Mouse (Mus musculus) intestine, embryonic 15.5 days (tissue): Measurements from ENCODE around the gene Cldn7. TPM values are rescaled to one million over a fixed set of nuclear protein-coding genes. Genes with fewer than 3 reads are reported as not detected.
A peak's percentile ranks its signal among the peaks of the same experiment; 100 is the strongest.
"Not testable (repeated sequence)": the region's sequence is repeated elsewhere in the genome, so short reads cannot be mapped to it uniquely, and the experiment has no call there.

Experiments used
- ATAC-seq: fragments of 200-750 bp; cut with Nextera tagmentation; 2 replicates; pipeline ENCODE4 v1.8.0; 2017; ENCODE audit warnings: moderate TSS enrichment, moderate library complexity
- H3K27ac ChIP-seq: fragments of 300-500 bp; sonication (generic); 2 replicates; pipeline ENCODE4 v1.5.1; 2015; ENCODE audit warnings: mild to moderate bottlenecking, inconsistent platforms
- H3K27me3 ChIP-seq: fragments of 300-500 bp; sonication (generic); replicated peaks from 2 replicates; pipeline ENCODE4 v1.6.1; 2015; ENCODE audit warnings: inconsistent platforms
- H3K36me3 ChIP-seq: fragments of 300-500 bp; sonication (generic); 2 replicates; pipeline ENCODE4 v1.6.1; 2015; ENCODE audit warnings: inconsistent platforms
- H3K4me1 ChIP-seq: fragments of 300-500 bp; sonication (generic); replicated peaks from 2 replicates; pipeline ENCODE4 v1.6.1; 2015; ENCODE audit warnings: inconsistent platforms
- H3K4me2 ChIP-seq: fragments of 300-500 bp; sonication (generic); replicated peaks from 2 replicates; pipeline ENCODE4 v1.6.1; 2015; ENCODE audit warnings: mild to moderate bottlenecking, inconsistent platforms
- H3K4me3 ChIP-seq: fragments of 300-500 bp; sonication (generic); replicated peaks from 2 replicates; pipeline ENCODE4 v1.5.1; 2015; ENCODE audit warnings: inconsistent platforms
- H3K9ac ChIP-seq: fragments of 300-500 bp; sonication (generic); 2 replicates; pipeline ENCODE4 v1.6.1; 2015; ENCODE audit warnings: inconsistent platforms
- H3K9me3 ChIP-seq: fragments of 300-500 bp; sonication (generic); 2 replicates; pipeline ENCODE4 v1.6.1; 2016; ENCODE audit warnings: inconsistent platforms
- WGBS: fragments of 180-500 bp; shearing (Covaris S2); methylation state at CpG from one replicate; pipeline ENCODE4 v1.1.7; 2015; 5-methylcytosine and 5-hydroxymethylcytosine counted together
- polyA plus RNA-seq: library from polyadenylated mRNA; unstranded; fragments of >200 nt; fragmentation: Nextera tagmentation; extraction: Ambion mirVana; gene quantifications from 2 replicates; pipeline ENCODE4 v1.2.1, GENCODE M21; 2015

The Cldn7 gene
- polyA plus RNA-seq, 1 experiment from 2014 or later = 977 TPM

- Histone ChIP-seq H3K9me3 (no peaks in the 10 kb centered on the region), H3K4me1 (peaks cover 13% of the 10 kb centered on the region), H3K4me3 (peak overlapping the region; percentile 83), H3K27ac (peak overlapping the region; percentile 98), H3K4me2 (peak overlapping the region; percentile 60), H3K27me3 (no peaks in the 10 kb centered on the region), H3K36me3 (peaks cover 11% of the 10 kb centered on the region), H3K9ac (peak overlapping the region; percentile 55)
- ATAC-seq = no peak
- 3% methylated on average over 12 of the region's 12 CpGs for WGBS
Observed at GRCm38 (mm10) chr11:69922012-69922756, 42.4 kb upstream of the Cldn7 start.

DNA sequence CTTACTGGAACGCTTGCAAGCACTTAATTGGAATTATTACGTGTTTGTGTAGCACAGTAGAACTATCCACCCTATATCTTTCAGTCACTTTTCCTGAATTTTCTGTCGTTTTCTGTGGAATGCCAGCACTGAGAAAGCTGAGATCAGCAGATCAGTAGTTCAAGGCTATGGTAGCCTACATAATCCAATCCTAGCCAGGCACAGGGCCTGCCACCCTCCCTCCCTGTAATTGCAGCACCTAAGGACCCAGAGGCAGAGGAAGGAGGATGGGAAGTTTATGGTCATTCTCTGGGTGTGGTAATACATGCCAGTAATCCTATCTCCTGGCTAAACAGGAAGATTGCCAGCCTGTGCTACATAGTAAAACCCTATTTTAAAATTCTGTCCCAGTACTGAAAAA, 41.8 kb upstream of the Cldn7 start:
- H3K4me3 ChIP-seq = no peak overlapping the region
- peaks cover 10% of the 10 kb centered on the region for H3K36me3 ChIP-seq
- WGBS = 60% methylated on average over 3 of the region's 3 CpGs
- peaks cover 13% of the 10 kb centered on the region for H3K4me1 ChIP-seq
- H3K27ac ChIP-seq = peak overlapping the region; percentile 36; the same call in 1 of the 2 replicates
- no peak for ATAC-seq
- H3K9me3 ChIP-seq = no peaks in the 10 kb centered on the region
- no peaks in the 10 kb centered on the region for H3K27me3 ChIP-seq
- H3K9ac ChIP-seq = no peak overlapping the region
- H3K4me2 ChIP-seq = peak overlapping the region; percentile 60; the same call in 1 of the 2 replicates

- ATAC-seq = no peak
- no peaks in the 10 kb centered on the region for H3K27me3 ChIP-seq
- no peaks in the 10 kb centered on the region for H3K36me3 ChIP-seq
- no peak overlapping the region for H3K9ac ChIP-seq
- H3K9me3 ChIP-seq = no peaks in the 10 kb centered on the region
- no peak overlapping the region for H3K4me3 ChIP-seq
- 96% methylated on average over 2 of the region's 2 CpGs for WGBS
- H3K4me1 ChIP-seq = 0 out of 2 replicates have a peak, but pooled peaks cover 2% of the 10 kb centered on the region
- H3K27ac ChIP-seq = no peak overlapping the region
- H3K4me2 ChIP-seq = no peak overlapping the region
Observed at GRCm38 (mm10) chr11:69927501-69927900, 37.1 kb upstream of the Cldn7 start.

DNA sequence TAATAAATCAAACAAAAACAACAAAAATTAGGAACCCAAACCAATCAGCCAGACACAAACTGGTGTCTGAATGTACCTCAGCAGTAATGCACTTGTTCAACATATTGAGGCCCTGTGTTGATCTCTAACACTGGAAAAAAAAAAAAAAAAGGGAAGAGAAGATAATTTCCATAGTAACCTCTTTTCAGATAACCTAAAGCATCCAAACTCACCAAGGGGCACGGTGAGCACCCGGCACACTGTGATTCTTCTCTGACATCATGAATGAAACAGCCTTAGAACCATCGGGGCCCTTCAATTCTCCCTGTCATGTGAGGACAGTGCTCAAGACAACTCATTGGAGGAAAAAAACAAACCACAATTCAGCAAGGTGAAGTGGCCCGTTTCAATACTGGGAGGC, 34.9 kb upstream of the Cldn7 start:
- Histone ChIP-seq H3K36me3 (no peaks in the 10 kb centered on the region), H3K27me3 (no peaks in the 10 kb centered on the region), H3K9ac (no peak overlapping the region), H3K4me2 (no peak overlapping the region), H3K27ac (no peak overlapping the region), H3K4me1 (peaks cover 7% of the 10 kb centered on the region; the same call in 1 of the 2 replicates), H3K9me3 (no peaks in the 10 kb centered on the region), H3K4me3 (no peak overlapping the region)
- 57% methylated on average over 4 of the region's 4 CpGs for WGBS
- ATAC-seq = no peak

GRCm38 (mm10) chr11:69930176-69930575, 34.4 kb upstream of the Cldn7 start:
- H3K4me3 ChIP-seq, H3K9me3 ChIP-seq, H3K27ac ChIP-seq, H3K36me3 ChIP-seq, H3K4me2 ChIP-seq, H3K27me3 ChIP-seq, H3K9ac ChIP-seq, H3K4me1 ChIP-seq, ATAC-seq: not testable (repeated sequence)
- WGBS = 88% methylated on average over 8 of the region's 8 CpGs

GRCm38 (mm10) chr11:69930967-69931537, 33.5 kb upstream of the Cldn7 start:
- 0 out of 2 replicates have a peak, but pooled peaks cover 3% of the 10 kb centered on the region for H3K27me3 ChIP-seq
- 80% methylated on average over 3 of the region's 3 CpGs for WGBS
- peaks cover 18% of the 10 kb centered on the region for H3K4me1 ChIP-seq
- no peak overlapping the region for H3K4me2 ChIP-seq
- H3K36me3 ChIP-seq = no peaks in the 10 kb centered on the region
- no peak overlapping the region for H3K27ac ChIP-seq
- no peak overlapping the region for H3K9ac ChIP-seq
- ATAC-seq = no peak
- H3K4me3 ChIP-seq = no peak overlapping the region
- no peaks in the 10 kb centered on the region for H3K9me3 ChIP-seq

GRCm38 (mm10) chr11:69931769-69932168, 32.8 kb upstream of the Cldn7 start:
- Histone ChIP-seq H3K4me3 (no peak overlapping the region), H3K9me3 (no peaks in the 10 kb centered on the region), H3K9ac (no peak overlapping the region), H3K36me3 (no peaks in the 10 kb centered on the region), H3K27ac (no peak overlapping the region), H3K4me2 (no peak overlapping the region), H3K27me3 (0 out of 2 replicates have a peak, but pooled peaks cover 3% of the 10 kb centered on the region), H3K4me1 (peaks cover 25% of the 10 kb centered on the region)
- no peak for ATAC-seq
- 70% methylated on average over 8 of the region's 8 CpGs for WGBS

DNA sequence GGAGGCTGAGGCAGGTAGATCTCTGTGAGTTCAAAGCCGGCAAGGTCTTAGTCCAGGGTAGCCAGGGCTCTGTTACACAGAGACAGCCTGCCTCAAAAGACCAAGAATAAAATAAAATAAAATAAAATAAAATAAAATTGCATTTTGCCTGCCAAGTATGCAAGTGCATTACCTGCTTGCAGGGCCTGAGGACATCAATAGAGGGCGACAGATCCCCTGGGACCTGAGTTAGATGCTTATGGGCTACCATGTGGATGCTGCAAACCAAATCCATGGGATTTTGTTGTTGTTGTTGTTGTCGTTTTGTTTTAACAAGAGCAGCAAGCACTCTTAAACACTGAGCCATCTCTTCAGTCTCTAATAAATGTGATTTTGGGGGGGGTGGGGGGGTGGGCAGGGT, 32.3 kb upstream of the Cldn7 start:
- H3K9me3 ChIP-seq = no peaks in the 10 kb centered on the region
- H3K27ac ChIP-seq = no peak overlapping the region
- no peaks in the 10 kb centered on the region for H3K36me3 ChIP-seq
- WGBS = 46% methylated on average over 3 of the region's 3 CpGs
- H3K4me3 ChIP-seq = no peak overlapping the region
- 0 out of 2 replicates have a peak, but pooled peaks cover 3% of the 10 kb centered on the region for H3K27me3 ChIP-seq
- peaks cover 30% of the 10 kb centered on the region for H3K4me1 ChIP-seq
- no peak overlapping the region for H3K9ac ChIP-seq
- H3K4me2 ChIP-seq = no peak overlapping the region
- no peak for ATAC-seq

GRCm38 (mm10) chr11:69933066-69933465, 31.5 kb upstream of the Cldn7 start:
- ATAC-seq = no peak
- Histone ChIP-seq H3K4me1 (peaks cover 34% of the 10 kb centered on the region), H3K4me3 (no peak overlapping the region), H3K9ac (no peak overlapping the region), H3K36me3 (no peaks in the 10 kb centered on the region), H3K27ac (no peak overlapping the region), H3K27me3 (peaks cover 8% of the 10 kb centered on the region; the same call in 1 of the 2 replicates), H3K4me2 (no peak overlapping the region), H3K9me3 (no peaks in the 10 kb centered on the region)
- WGBS = 66% methylated on average over 4 of the region's 4 CpGs

- no peak overlapping the region for H3K9ac ChIP-seq
- H3K4me3 ChIP-seq = peak overlapping the region; percentile 22
- ATAC-seq = peak; percentile 63
- 1% methylated on average over 18 of the region's 18 CpGs for WGBS
- peaks cover 8% of the 10 kb centered on the region; the same call in 1 of the 2 replicates for H3K27me3 ChIP-seq
- H3K36me3 ChIP-seq = no peaks in the 10 kb centered on the region
- H3K4me2 ChIP-seq = peak overlapping the region; percentile 60
- H3K4me1 ChIP-seq = peaks cover 37% of the 10 kb centered on the region
- H3K9me3 ChIP-seq = no peaks in the 10 kb centered on the region
- no peak overlapping the region for H3K27ac ChIP-seq
Observed at GRCm38 (mm10) chr11:69934169-69934568, 30.4 kb upstream of the Cldn7 start.

GRCm38 (mm10) chr11:69934681-69935080, 29.9 kb upstream of the Cldn7 start:
- 12% methylated on average over 6 of the region's 6 CpGs for WGBS

DNA sequence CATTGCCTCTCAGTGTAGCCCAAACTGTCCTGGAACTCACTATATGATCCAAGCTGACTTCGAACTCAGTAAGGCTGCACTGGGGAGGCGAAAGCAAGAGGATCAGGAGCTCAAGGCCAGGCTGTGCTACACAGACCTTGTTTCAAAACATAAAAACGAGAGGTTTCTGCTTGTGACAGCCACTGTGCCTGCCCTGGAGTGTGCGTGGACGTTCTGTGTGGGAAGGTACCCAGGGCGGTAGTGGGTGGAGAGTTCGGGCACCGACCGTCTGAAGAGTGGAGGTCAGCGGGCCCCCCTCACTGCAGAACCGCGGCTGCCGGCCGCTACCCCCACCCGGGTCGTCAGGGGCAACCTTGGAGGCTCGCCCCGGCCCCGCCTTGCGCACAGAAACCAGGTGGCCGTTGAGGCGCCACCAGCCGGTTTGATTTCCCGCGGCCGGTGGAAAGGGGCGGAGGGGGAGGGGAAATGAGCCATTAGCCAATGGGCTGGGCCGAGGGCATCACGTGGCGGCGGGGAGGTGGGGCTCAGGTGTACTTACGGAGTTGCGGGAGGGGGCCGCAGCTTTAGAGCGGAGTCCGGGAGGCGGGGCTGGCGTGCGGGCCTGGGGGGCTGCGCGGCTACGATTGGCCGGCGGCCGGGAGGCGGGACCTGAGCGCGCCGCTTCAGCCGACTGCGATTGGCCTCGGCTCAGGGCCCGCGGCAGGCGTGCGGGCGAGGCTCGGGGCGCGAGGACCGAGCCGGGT, 29.3 kb upstream of the Cldn7 start, which contains the start of gene Ybx2:
TSS of gene Ybx2 (plus strand) at position 660 of the 743 bp plus-strand sequence.
- Histone ChIP-seq H3K36me3 (no peaks in the 10 kb centered on the region), H3K4me3 (peak within 1 kb of the TSS; percentile 54), H3K27ac (0 out of 2 replicates have a peak within 1 kb of the TSS, but pooled peaks have one; percentile 13), H3K9ac (peak within 1 kb of the TSS; percentile 52), H3K9me3 (no peaks in the 10 kb centered on the region), H3K4me2 (peak within 1 kb of the TSS; percentile 100), H3K27me3 (peaks cover 8% of the 10 kb centered on the region; the same call in 1 of the 2 replicates), H3K4me1 (peaks cover 37% of the 10 kb centered on the region)
- WGBS = 1% methylated on average over 54 of the region's 62 CpGs
- peak; percentile 90 for ATAC-seq

More at GRCm38 (mm10) chr11:69934681-69935080, 29.9 kb upstream of the Cldn7 start:
- Histone ChIP-seq H3K27me3 (peaks cover 8% of the 10 kb centered on the region; the same call in 1 of the 2 replicates), H3K36me3 (no peaks in the 10 kb centered on the region), H3K4me2 (peak overlapping the region; percentile 100), H3K9me3 (no peaks in the 10 kb centered on the region), H3K4me1 (peaks cover 37% of the 10 kb centered on the region), H3K9ac (no peak overlapping the region), H3K27ac (no peak overlapping the region), H3K4me3 (no peak overlapping the region)
- ATAC-seq = no peak
